Mouse (Mus musculus): ENCODE measurements around the gene Prkg1.

DNA sequence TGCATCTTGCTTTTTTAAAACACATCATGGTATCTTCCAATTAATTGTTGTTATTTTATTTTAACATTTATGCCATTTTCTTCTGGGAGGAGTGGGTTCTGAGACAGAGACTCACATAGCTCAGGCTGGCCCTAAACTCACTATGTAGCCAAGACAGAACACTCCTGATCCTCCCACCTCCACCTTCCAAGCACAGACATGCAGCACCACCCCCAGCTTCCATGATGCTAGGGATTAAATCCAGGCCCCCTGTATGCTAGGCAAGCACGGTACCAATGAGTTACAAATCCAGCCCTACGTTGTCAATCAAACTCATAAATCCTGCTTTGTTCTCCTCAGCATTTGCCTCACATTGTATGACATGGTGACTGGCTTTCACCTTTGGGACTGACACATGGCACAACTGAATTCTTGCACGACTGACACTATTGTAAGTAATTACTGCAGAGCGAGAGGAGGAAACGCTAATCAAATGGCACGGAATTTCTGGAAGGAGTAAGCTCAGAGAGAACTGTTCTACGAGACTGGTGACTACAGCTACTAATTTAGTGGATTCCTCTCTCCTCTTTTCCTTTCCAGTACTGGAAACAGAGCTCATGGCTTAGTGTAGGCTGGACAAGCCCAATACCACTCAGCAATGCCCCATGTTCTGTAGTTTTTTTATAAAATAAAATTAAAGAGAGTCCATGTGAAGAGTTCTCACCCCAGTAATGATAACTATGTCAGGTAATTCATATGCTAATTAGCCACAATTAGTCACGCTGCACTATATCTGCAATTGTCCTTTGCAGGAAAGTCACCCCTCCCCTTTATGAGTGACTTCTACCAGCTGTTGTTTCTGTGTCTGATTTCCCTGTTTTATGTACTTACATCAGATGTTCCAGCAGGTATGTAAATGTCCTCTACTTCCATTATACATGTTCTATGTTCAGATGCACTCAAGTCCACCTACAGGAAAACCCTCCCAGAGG is 133.6 kb downstream of the Prkg1 start:
- TF ChIP-seq CTCF (IDR thresholded peaks at IDR 0.05; ENCODE audit: low read depth, low read length) (no peak), POLR2A (IDR thresholded peaks at IDR 0.05; ENCODE audit: extremely low read depth, insufficient read depth, low read length) (no peak)
